Mouse (Mus musculus): ENCODE data around the gene Abcb4.
A peak's percentile ranks its signal among the peaks of the same experiment; 100 is the strongest.
"Not testable (repeated sequence)": the region's sequence is repeated elsewhere in the genome, so short reads cannot be mapped to it uniquely, and the experiment has no call there.

Abcb4 gene

GRCm38 (mm10) chr5:8893300-8894103, at the start of gene Abcb4:
TSS of gene Abcb4 (plus strand) at chr5:8893717.
- peak; percentile 28 for DNase-seq (ENCODE audit: low spot score)

- DNase-seq (ENCODE audit: low spot score): not testable (repeated sequence)
These were observed 44.6 kb upstream of the Abcb4 start for GRCm38 (mm10) chr5:8848607-8849575.

- DNase-seq (ENCODE audit: low spot score): no peak
These were observed 42.7 kb upstream of the Abcb4 start for GRCm38 (mm10) chr5:8850851-8851250.

DNA sequence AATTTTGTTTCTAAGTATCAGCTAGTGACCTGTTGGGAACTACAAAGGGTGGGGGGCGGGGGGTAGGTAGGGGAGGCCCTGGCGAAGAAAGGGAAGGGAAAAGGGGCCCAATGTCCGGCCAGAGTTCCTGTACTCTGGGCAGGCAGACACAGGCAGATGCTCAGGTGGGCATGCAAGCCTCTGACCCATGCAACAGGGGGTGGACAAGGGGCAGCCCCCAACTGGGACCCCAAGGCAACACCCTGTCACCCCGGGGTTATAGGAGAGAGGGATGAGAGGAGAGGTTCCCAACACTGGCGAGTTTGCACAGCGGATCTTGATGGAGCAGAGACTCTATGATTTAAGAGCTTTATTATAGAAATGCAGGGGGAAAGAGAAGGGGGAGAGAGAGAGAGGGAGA, 36.3 kb upstream of the Abcb4 start:
- DNase-seq (ENCODE audit: low spot score): no peak

GRCm38 (mm10) chr5:8861811-8862210, 31.7 kb upstream of the Abcb4 start:
- DNase-seq (ENCODE audit: low spot score): no peak

GRCm38 (mm10) chr5:8863580-8864337, 29.8 kb upstream of the Abcb4 start:
- no peak for DNase-seq (ENCODE audit: low spot score)

- not testable (repeated sequence) for DNase-seq (ENCODE audit: low spot score)
These were observed 27.9 kb upstream of the Abcb4 start for GRCm38 (mm10) chr5:8865630-8866029.

GRCm38 (mm10) chr5:8866366-8866765, 27.2 kb upstream of the Abcb4 start:
- no peak for DNase-seq (ENCODE audit: low spot score)

GRCm38 (mm10) chr5:8868019-8868418, 25.5 kb upstream of the Abcb4 start:
- no peak for DNase-seq (ENCODE audit: low spot score)

GRCm38 (mm10) chr5:8872979-8873915, 20.3 kb upstream of the Abcb4 start:
- no peak for DNase-seq (ENCODE audit: low spot score)

- DNase-seq (ENCODE audit: low spot score): no peak
These were observed 16.4 kb upstream of the Abcb4 start for GRCm38 (mm10) chr5:8877086-8877485.

- no peak for DNase-seq (ENCODE audit: low spot score)
These were observed 15.7 kb upstream of the Abcb4 start for GRCm38 (mm10) chr5:8877800-8878199.

GRCm38 (mm10) chr5:8885837-8886236, 7.7 kb upstream of the Abcb4 start:
- no peak for DNase-seq (ENCODE audit: low spot score)

- DNase-seq (ENCODE audit: low spot score): no peak
These were observed 548 bp downstream of the Abcb4 start for GRCm38 (mm10) chr5:8894104-8894425.

DNA sequence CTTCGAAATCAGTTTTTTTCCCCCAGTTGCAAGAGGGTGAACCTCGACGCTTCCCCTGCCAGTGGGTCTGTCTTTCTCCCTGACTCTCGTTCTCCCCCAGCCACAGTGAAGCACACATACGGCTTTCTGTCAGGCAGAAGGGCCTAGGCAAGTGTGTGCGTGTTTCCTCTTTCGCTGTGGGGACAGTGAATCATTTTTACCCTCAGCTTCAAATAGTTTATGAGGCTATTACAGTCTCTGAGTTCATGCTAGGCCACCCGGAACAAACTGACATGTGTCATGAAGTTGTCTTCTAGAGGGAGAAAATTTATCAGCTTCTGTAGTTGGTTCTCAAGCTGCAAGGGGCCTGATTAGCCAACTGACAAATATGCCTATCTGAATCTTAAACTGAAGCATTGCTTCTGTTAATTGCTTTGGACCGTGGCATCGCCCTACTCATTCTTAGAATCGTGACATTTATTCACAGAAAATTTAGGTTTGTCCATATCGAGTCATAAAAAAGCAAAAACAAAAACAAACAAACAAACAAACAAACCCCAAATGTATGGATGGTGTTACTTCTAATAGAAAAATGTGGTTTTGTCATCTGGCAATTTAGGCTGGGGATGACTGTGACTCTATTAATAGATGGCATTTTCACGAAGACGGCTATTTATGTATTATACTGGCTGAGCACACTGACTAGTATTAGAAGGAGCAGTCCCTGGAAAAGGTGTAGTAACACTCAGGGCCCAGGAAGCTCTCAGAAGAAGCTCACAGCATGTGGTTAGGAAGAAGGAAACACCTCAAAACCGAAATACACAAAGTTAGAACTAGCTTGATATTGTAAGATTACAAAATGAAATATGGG, 1.3 kb downstream of the Abcb4 start:
- no peak for DNase-seq (ENCODE audit: low spot score)

DNA sequence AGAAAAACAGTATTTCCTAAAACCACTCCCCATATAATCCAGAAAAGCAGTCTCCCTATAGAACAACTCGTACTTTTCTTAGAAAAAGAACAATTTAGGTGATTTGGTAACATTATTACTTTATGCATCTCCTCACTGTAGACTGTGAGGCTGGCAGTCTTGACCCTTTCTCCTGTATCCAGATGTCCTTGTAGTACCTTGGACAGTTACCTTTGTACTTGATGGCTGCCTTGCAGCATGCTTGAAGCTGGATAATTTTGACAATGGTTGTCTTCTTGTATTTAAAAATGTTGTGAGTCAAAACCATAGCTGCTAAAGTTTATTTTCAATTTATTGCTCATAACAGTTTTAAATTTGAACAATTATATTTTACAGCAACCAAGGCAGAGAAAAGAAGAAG, 2.7 kb downstream of the Abcb4 start:
- DNase-seq (ENCODE audit: low spot score): no peak

- DNase-seq (ENCODE audit: low spot score): no peak
These were observed 4.7 kb downstream of the Abcb4 start for GRCm38 (mm10) chr5:8898246-8898645.

DNA sequence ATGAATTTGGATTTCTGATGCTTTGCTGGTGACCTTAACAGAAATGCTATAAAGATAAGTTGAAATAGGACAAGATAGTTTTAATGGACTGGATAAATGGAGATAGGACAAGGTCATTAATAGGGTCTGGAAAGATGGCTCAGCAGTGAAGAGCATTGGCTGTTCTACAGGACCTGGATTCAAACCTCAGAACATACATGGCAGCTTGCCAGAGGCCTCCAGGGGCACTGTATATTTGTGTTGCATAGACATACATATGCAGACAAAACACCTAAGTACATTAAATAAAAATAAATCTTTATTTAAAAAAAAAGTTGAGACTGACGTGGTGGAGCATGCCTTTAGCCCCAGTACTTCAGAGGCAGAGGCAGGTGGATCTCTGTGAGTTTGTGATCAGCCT, 7.5 kb downstream of the Abcb4 start:
- no peak for DNase-seq (ENCODE audit: low spot score)

GRCm38 (mm10) chr5:8902141-8902817, 8.8 kb downstream of the Abcb4 start:
- no peak for DNase-seq (ENCODE audit: low spot score)

- DNase-seq (ENCODE audit: low spot score): no peak
These were observed 11.0 kb downstream of the Abcb4 start for GRCm38 (mm10) chr5:8904539-8904938.
